Mouse (Mus musculus) testis, adult 10 weeks (tissue): ENCODE data around the gene Slc7a7. TPM values are rescaled to one million over a fixed set of nuclear protein-coding genes. Genes with fewer than 3 reads are reported as not detected.

Experiments used
- polyA plus RNA-seq: library from polyadenylated mRNA; stranded (reverse); fragments of 350-450 nt; fragmentation: Illumina TruSeq; extraction: RNeasy Lipid Tissue Mini Kit (QIAGEN cat#74804); gene quantifications from one replicate; pipeline ENCODE4 v1.2.3, GENCODE M21; 2014; ENCODE audit warnings: low read depth, low replicate concordance

The Slc7a7 gene
- 2.4 TPM for polyA plus RNA-seq

DNA sequence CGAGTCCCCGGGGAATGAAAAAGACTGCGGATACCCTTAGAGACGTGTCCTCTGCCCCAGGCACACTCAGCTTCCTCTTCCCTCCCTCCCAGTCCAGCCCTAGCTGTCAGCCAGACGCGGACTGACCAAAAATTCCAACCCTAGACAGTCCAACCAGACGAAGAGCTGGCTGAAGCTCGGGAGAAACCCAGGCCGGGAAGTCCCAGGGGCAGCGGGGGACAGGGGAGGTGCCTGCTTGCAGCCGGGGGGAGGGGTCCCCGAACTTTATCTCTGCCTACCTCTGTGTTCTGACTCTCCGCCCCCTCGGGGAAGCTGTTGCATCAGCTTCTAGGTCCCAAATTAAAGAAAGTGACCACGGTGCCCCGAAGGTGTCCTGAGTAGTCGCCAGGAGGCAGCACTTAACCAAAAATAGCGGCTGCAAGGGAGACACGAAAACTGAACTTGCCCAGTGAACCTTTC, at the start of gene Slc7a7:
Gene Slc7a7, minus strand, starts transcription at position 158 of the 459 bp plus-strand sequence.

DNA sequence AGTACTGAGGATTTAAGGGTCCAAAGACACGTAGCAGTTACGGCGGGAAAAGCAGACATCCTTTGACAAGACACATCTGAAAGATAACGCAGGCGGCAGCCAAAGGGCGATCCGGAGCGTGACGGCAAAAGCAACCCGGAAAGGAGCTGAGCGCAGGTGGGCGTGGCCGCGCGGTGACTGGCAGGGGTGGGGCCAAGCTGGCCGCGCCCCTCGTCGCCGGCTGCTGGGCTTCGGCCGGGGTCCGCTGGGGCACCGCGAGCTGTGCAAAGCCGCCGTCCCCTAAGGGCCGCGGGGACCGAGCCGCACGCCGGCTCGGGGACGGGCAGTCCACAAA, 46.3 kb upstream of the Slc7a7 start, which contains the start of gene Lrp10:
Gene Lrp10, plus strand, starts transcription at position 179 of the 334 bp plus-strand sequence.

DNA sequence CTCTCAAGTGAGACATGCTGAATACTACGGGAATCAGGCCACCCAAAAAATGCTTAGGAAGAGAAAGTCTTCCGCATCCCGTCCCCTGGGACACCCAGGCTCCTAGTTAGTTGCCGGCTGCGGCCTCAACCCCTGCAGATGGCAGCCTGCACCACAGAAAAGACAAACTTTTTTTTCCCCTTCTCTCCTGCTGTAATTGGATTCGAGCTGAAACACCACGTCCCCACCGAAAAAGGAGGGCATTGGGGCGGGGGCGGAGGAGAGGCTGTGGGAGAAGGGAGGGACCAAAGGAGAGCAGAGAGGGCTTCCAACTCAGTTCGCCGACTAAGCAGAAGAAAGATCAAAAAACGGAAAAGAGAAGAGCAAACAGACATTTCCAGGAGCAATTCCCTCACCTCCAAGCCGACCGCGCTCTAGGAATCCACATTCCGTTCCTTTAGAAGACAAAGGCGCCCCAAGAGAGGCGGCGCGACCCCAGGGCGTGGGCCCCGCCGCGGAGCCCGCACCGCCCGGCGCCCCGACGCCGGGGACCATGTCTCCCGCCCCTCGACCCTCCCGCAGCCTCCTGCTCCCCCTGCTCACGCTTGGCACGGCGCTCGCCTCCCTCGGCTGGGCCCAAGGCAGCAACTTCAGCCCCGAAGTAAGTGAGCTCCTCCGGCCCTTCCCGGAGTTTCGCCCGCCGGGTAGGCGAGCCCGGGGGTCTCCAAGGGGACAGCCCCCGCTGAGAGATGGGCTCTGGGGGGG, 13.9 kb upstream of the Slc7a7 start, which contains the start of gene Mmp14:
Gene Mmp14, plus strand, starts transcription at position 279 of the 744 bp plus-strand sequence.

DNA sequence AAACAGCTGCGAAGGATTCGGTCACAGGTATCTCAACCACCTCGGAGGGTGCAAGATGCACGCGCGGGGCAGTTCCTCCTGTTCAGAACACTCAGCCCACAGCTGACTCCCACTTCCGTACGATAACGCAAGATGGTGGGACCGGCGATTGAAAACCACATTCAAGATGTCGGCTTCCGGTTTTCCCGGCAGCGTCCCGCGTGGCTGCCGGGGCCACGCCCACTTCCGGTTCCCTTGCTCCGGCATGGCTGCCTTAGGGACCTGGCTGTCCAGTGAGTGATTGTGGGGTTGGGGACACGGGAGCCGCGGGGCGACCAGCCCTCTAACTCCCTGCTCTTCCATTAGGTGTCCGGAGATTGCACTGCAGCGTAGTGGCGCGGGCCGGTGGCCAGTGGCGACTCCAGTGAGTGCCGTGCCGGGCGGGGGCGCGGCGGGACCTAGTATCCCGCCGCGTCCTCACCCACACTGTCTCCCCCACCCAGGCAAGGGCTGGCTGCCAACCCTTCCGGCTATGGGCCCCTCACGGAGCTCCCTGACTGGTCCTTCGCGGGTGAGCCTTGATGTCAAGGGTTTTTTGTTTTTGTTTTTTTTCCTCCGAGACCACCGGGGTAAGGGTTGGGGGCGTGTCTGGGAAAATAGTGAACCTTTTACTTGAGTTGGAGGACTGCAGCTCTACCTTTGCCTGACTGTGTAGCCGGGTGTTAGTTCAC, 9.3 kb upstream of the Slc7a7 start, which contains the start of gene Mrpl52:
Gene Mrpl52, plus strand, starts transcription at position 221 of the 710 bp plus-strand sequence.

DNA sequence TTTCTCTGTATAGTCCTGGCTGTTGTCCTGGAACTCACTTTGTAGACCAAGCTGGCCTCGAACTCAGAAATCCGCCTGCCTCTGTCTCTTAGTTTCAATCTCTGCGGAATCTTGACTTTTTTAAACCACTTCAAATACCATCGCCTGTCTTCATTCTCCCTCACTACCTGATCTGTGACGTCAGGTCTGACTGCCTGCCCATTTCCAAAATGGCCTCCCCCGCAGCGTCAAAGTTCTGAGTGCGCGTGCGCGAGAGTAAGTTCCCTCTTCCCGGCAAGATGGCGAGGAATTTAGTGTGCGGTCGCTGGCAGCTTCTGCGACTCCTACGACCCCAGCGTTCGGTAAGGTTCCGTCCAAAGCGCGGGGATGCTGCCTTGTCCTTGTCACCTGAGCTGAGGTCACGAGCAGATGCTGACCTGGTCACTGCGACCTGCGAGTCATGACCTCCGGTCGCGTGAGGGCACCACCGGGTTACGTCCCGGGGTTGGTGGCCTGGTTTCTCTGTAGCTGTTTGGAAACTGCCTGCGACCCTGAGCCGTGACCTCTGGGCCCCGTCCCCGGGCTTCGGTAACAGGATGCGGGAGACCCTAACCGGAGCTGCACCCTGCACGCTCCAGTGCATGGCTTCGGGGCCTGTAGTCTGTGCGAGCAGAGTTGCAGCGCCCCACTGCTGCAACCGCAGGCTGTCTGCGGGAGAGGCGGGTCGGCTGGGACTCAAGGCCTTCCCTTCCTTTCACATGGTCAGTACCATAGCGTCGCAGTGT, 56.8 kb downstream of the Slc7a7 start, which contains the start of gene Oxa1l:
Gene Oxa1l, plus strand, starts transcription at position 258 of the 764 bp plus-strand sequence.

Other genes starting within 250 kb of the Slc7a7 start
- gene Dad1, start 163.7 kb downstream of the Slc7a7 start, polyA plus RNA-seq, result 10.5 TPM
- 51.7 TPM for gene Abhd4, start 163.6 kb downstream of the Slc7a7 start, polyA plus RNA-seq
- gene Olfr49, start 132.8 kb downstream of the Slc7a7 start, polyA plus RNA-seq, result not detected
- 3.9 TPM for gene Oxa1l, start 56.9 kb downstream of the Slc7a7 start, polyA plus RNA-seq
- gene Mrpl52, start 9.1 kb upstream of the Slc7a7 start, polyA plus RNA-seq, result 27.3 TPM
- gene Mmp14, start 13.8 kb upstream of the Slc7a7 start, polyA plus RNA-seq, result 10.9 TPM
- gene Lrp10, start 46.4 kb upstream of the Slc7a7 start, polyA plus RNA-seq, result 0.66 TPM
- gene Rem2, start 58.3 kb upstream of the Slc7a7 start, polyA plus RNA-seq, result 0.32 TPM
- gene Prmt5, start 99.7 kb upstream of the Slc7a7 start, polyA plus RNA-seq, result 40.1 TPM
- gene Haus4, start 136.8 kb upstream of the Slc7a7 start, polyA plus RNA-seq, result 22.2 TPM
- gene Ajuba, start 159.8 kb upstream of the Slc7a7 start, polyA plus RNA-seq, result 6.1 TPM
- gene 4931414P19Rik, start 188.2 kb upstream of the Slc7a7 start, polyA plus RNA-seq, result 0.87 TPM
- 4.2 TPM for gene Psmb5, start 200.2 kb upstream of the Slc7a7 start, polyA plus RNA-seq
- not detected for gene Psmb11, start 203.7 kb upstream of the Slc7a7 start, polyA plus RNA-seq
- not detected for gene Gm17606, start 223.2 kb upstream of the Slc7a7 start, polyA plus RNA-seq
- gene Cdh24, start 223.6 kb upstream of the Slc7a7 start, polyA plus RNA-seq, result 1.3 TPM